Mouse (Mus musculus): ENCODE measurements around the gene Hmx1.

Gene Hmx1

DNA sequence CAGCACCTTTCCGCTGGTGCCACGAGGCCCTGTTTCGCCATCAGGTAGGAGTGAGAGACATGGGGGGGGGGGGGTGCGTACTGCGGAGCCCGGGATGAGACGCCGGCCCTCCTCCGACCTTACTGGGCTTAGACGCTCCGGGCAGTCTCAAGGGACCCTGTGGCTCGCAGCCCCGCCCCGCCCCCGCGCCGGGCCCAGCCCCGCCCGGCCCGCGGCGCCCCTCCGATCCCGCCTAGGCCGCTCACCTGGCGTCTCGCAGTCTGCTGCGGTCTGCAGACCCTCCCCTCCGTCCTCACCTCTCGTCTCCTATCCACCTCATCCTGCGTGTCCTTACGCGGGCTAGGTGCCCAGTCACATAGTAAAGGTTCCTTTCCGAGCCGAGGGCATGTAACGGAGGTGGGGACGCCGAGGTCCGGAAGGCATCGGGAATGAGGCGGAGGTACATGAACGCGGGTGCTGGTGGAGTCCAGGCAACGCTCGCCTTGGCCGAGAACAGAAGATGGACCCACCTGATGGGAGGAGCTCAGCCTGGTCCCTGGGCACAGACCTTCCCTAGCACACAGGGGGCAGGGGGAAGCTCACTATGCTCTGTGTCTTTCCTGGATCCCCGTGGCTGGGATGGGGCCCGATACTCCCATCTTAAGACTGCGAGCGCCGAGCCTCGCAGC, 8.9 kb downstream of the Hmx1 start:
- no peak for DNase-seq (ENCODE audit: extremely low spot score, low read depth, low spot score)

DNA sequence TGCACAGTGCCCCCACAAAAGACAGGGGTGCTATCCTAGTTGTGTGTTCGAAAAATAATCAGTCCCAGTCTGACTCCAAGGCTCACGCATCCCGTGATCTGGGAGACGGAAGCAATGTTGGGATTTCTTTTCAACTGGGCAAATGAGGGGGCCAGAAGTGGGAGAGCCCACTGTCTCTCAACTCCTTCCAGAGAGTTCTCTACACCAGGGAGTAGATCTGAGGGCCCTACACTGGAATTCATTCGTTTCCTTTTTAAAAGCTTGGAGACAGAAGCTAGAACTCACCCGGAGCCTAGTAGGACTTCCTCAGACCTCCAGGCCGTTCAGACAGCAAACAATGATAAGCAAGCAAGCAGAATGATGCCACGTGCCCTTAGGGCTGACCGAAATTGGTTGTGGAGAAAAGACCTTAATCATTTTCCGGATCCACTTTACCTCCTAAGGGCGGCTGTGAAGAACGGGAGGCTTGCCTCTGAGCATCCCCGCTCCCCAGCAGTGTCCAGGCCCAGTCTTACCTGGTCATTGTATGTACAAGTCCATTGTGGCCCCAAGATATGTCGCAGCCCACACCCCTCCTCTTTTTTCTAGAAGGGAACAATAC, 9.5 kb downstream of the Hmx1 start:
- no peak for DNase-seq (ENCODE audit: extremely low spot score, low read depth, low spot score)

- DNase-seq (ENCODE audit: extremely low spot score, low read depth, low spot score) = no peak
These were observed 10.2 kb downstream of the Hmx1 start for GRCm38 (mm10) chr5:35399061-35399460.

- DNase-seq (ENCODE audit: extremely low spot score, low read depth, low spot score) = no peak
These were observed 10.9 kb downstream of the Hmx1 start for GRCm38 (mm10) chr5:35399704-35400320.

GRCm38 (mm10) chr5:35401240-35401639, 12.3 kb downstream of the Hmx1 start:
- DNase-seq (ENCODE audit: extremely low spot score, low read depth, low spot score) = no peak

- DNase-seq (ENCODE audit: extremely low spot score, low read depth, low spot score) = no peak
These were observed 18.6 kb downstream of the Hmx1 start for GRCm38 (mm10) chr5:35407411-35407930.

- DNase-seq (ENCODE audit: extremely low spot score, low read depth, low spot score) = no peak
These were observed 22.1 kb downstream of the Hmx1 start for GRCm38 (mm10) chr5:35411028-35411427.

- no peak for DNase-seq (ENCODE audit: extremely low spot score, low read depth, low spot score)
These were observed 23.9 kb downstream of the Hmx1 start for GRCm38 (mm10) chr5:35412833-35413232.

- DNase-seq (ENCODE audit: extremely low spot score, low read depth, low spot score) = no peak
These were observed 28.8 kb downstream of the Hmx1 start for GRCm38 (mm10) chr5:35417707-35418106.

DNA sequence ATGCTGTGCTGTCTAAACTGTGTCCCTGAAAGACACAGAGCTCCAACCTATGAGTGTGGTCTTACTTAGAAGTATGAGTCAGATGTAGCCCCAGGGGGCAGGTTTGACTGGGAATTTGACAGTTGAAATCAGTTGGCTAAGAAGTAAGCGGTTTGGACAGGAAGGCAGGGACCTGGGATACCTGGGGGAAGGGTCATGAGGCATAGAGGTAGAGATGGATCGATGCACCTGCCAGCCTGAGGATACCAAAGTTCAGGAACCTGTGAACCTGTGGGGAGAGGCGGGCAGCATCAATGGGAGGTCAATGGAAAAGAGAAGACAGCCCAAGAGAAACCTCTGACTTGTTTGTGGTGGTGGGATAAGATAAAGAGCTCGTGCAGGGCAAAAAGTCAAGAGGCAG, 32.7 kb downstream of the Hmx1 start:
- no peak for DNase-seq (ENCODE audit: extremely low spot score, low read depth, low spot score)

GRCm38 (mm10) chr5:35425218-35425617, 36.3 kb downstream of the Hmx1 start:
- DNase-seq (ENCODE audit: extremely low spot score, low read depth, low spot score) = no peak

DNA sequence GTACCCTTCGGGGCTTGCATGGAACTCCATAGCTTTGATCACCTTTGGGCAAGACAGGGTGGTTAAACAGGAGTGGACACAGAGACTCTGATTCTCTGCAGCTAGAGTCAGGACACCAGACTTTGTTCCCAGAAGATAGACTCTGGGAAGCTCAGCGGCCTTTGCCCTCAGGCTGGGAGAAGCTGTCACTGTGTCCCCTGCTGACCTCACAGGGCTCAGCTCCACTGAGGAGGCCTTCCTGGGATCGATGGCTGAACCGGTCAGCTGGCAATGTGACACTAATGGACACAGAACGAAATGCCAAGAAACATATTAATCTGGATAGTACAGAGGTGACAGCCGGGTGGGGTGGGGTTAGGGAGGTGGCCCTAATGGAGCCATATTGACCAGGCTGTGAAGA, 39.0 kb downstream of the Hmx1 start:
- no peak for DNase-seq (ENCODE audit: extremely low spot score, low read depth, low spot score)

DNA sequence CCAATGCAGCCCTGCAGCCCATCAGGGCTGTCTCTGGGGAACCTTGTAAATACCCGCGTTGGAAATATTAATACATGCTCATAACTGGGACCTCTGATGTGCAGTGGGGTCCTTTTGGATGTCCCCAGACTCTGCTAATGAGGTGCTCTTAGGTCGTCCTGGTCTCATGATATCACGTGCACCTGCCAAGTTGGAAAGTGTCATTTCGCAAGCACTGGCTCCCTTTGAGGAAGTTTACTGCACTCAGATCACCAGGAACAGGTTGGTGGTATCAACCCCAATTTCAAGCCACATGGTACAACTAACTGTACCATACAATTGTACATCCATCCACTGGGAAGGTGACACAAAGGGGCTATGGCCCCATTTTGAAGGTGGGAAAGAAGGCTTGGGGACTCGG, 39.5 kb downstream of the Hmx1 start:
- no peak for DNase-seq (ENCODE audit: extremely low spot score, low read depth, low spot score)

DNA sequence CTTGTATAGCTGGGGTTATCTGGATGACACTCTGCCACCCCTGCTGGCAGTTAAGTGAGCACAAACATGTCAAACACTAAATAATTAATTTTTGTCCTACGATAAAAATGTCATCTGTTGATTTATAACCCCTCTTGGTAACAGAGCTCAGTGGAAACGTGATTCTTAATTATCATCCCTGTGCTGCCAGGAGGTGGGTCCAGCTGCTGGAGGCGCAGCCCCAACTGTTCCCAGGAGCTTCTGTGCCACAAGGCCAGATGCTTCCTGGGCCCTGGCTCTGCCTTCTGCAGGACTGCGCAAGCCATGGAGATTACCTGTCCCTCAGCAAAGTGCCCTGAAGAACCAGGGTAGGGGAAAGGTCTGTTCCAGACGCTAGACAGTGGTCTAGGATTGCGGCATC, 43.2 kb downstream of the Hmx1 start:
- DNase-seq (ENCODE audit: extremely low spot score, low read depth, low spot score) = no peak

GRCm38 (mm10) chr5:35434038-35434437, 45.1 kb downstream of the Hmx1 start:
- no peak for DNase-seq (ENCODE audit: extremely low spot score, low read depth, low spot score)

DNA sequence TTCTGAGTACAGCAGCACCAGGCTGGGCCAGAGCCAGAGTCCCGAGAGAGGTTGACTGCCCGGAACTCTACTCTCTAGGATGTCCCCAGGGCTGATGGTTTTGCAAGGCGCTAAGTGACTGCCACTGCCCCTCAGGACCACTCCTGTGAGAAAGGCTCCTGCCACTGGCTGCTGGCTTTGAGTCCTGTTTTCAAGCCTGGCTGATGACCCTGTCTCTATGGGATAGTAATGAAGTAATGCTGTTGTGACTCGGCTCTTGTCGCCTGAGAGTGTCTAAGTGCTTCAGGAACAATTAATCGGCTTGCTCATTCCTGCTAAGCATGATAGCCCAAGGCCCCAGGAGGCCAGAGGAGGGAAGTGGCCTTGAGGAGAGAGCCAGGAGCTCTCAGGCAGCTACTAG, 45.8 kb downstream of the Hmx1 start:
- DNase-seq (ENCODE audit: extremely low spot score, low read depth, low spot score) = no peak

GRCm38 (mm10) chr5:35438805-35439204, 49.9 kb downstream of the Hmx1 start:
- no peak for DNase-seq (ENCODE audit: extremely low spot score, low read depth, low spot score)

DNA sequence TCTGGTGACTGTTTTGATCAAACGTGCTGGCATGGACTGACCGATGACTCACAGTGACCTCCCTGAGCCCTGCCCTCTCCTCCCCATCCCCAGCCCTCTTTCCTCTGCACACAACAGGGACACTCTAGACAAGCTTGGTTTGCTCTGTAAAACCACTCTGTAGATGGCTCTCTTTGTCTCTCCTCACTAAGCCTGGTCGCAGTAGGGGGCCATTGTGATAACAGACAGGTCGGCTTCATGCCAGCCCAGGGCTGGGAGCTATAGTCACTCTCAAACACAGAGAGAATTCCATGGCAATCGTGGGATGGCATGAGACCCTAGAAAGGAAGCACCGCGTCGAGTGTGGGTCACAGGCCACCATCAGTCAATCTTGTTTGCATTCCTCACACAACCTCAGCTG, 51.6 kb downstream of the Hmx1 start:
- no peak for DNase-seq (ENCODE audit: extremely low spot score, low read depth, low spot score)

DNA sequence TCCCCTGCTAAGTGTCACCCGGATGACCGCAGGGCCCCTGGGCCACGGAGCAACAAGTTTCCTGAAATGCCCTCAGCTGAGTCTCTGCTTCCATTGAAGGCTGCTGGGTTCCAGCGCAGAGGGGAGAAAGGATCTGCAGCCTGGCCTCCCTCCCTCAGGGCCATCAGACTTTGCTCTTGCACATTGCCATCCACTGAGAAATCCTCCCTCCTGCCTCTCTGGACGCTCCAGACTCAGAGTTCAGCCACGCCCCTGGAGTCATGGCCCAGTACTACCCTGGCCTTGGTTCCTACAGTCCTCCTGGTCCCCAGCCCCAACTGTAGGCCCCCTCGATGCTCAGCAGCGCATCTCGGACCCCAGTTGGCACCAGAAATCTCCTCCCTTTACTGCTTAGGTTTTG, 52.5 kb downstream of the Hmx1 start:
- no peak for DNase-seq (ENCODE audit: extremely low spot score, low read depth, low spot score)

GRCm38 (mm10) chr5:35444731-35445130, 55.8 kb downstream of the Hmx1 start:
- DNase-seq (ENCODE audit: extremely low spot score, low read depth, low spot score) = no peak

GRCm38 (mm10) chr5:35447656-35448443, 58.9 kb downstream of the Hmx1 start:
- DNase-seq (ENCODE audit: extremely low spot score, low read depth, low spot score) = no peak
